Mouse (Mus musculus) frontal cortex, postnatal 10 days (tissue): ENCODE results near the gene Actr6.
"Not testable (repeated sequence)": the region's sequence is repeated elsewhere in the genome, so short reads cannot be mapped to it uniquely, and the experiment has no call there.

Experiments
- DNase-seq, 2 experiments: peaks; one replicate each; pipeline ENCODE4 v3.0.0; 2022; ENCODE audit warnings: low spot score in 2 of 2, mixed read lengths in 1 of 2

The Actr6 gene

GRCm38 (mm10) chr10:89738395-89738794 lies 6.3 kb upstream of the Actr6 start:
- no peak for DNase-seq

GRCm38 (mm10) chr10:89737887-89738286 lies 5.8 kb upstream of the Actr6 start:
- no peak for DNase-seq

DNA sequence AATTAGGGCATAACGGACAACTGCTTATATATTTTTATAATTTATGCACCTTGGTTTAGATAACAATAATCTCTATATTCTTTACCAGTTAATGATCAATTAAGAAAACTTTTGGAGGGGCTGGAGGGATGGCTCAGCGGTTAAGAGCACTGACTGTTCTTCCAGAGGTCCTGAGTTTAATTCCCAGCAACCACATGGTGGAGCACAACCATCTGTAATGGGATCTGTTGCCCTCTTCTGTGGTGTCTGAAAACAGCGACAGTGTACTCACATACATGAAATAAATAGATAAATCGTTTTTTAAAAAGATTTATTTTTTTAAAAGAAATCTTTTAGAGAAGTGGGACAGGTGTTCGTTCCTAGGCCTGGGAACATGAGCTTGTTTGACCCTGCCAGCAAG lies 5.0 kb upstream of the Actr6 start:
- DNase-seq = no peak

GRCm38 (mm10) chr10:89731341-89731740 lies 754 bp downstream of the Actr6 start:
- no peak for DNase-seq

DNA sequence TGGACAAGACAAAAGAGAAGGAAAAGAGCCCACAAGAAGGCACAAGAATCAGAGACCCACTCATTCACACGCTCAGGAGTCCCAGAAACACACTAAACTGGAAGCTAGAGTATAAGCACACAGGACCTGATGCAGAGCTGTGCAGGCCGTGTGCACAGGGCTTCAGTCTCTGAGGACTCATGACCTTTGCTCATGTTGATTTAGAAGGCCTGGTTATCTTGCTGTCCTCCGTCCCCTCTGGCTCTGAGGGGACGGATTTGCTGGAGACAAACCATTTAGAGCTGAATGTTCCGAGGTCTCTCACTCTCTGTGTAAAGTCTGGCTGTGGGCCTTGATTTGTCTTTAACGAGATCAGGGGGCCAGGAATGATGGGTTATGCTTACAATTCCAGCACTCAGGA lies 1.7 kb downstream of the Actr6 start:
- no peak for DNase-seq

DNA sequence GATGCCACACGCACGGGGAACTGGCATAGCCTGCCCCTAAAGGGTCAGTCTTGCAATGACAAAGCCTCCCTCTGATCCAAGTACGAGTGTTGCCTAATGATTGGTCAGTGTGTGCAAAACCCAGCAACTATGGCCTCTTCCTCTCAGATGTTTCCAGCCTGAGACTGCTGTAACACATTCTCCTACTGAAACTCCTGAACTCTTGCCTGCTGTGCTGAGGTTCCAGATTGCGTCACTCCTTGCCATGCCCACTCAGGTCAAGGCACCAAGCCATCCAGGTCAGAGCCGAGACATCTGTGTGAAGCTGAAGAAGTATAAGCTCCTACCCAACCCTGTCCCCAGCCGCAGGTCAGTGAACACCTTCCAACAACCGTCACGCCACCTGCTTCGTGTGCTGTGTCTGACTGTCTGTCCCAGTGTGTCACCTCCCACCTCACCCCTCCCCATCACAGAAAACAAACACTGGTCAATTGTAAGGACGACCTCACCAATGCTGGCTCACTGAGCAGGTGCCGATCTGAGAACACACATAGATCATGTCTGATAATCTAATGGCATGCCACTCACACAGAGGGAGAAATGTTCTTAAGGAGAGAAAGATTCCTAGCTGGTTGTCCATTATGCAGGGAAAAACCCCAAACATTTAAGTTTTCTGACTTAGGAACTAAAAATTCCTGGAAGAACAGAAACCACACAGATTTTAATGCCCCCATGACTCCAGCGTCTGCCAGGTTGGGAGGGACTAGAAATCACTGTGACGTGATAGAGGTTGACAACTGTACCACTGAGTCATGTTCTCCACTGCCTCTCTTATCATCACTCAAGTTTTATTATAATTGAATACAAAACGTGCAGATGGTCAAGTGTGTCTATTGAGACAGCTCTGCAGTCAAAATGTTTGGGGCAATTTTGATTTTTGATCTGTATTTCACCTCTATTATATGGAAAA lies 9.6 kb downstream of the Actr6 start:
- DNase-seq = no peak

DNA sequence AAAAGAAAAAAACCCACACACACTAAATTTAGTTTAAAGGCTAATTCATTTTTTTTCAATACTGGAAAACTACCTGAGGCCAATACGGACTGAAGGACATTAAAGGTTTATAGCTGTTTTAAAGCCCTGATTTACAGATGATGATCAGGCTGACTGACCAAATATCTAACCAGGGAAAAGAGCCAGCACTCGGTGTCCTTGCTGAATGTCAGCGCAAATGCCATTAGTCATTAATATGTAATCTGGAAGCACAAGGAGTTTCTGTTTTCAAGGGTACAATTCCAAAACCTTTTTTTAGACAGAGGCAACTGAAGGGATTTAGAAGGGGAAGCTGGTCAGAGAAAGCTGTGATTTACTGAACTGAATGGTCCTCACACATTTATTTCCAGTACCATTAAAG lies 11.3 kb downstream of the Actr6 start:
- DNase-seq = no peak

GRCm38 (mm10) chr10:89720252-89720651 lies 11.8 kb downstream of the Actr6 start:
- no peak for DNase-seq

- no peak for DNase-seq
Observed at GRCm38 (mm10) chr10:89714910-89715309, 17.2 kb downstream of the Actr6 start.

- no peak for DNase-seq
Observed at GRCm38 (mm10) chr10:89708720-89709119, 23.4 kb downstream of the Actr6 start.

DNA sequence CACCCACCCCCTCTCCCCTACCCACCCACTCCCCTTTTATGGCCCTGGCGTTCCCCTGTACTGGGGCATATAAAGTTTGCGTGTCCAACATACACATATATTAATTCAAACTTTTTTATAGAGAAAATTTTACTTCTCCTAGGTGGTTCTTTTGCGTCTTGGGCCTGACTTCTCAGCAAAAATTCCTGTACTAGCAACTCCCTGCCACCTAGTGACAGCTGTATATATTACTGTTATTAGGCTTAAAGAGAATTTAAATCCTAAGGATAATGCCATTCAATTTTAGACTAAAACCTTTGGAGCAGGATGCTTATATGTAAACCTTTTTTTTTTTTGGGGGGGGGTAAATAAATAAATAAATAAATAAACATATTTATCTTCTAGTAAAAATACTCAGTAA lies 24.7 kb downstream of the Actr6 start:
- DNase-seq = no peak

- DNase-seq = no peak
Observed at GRCm38 (mm10) chr10:89703042-89703441, 29.1 kb downstream of the Actr6 start.

DNA sequence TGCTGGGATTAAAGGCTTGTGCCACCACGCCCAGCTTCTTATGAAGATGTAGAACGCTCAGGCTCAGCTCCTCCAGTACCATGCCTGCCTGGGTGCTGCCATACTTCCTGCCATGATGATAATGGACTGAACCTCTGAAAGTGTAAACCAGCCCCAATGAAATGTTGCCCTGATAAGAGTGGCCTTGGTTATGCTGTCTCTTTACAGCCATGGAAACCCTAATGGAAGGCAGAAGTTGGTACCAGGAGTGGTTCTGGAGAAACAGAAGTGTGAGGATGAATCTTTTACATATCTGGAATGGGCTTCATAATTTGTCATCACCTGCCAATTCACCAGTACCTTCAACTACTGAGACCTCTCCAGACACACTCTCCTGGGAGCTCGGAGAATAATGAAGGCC lies 34.1 kb downstream of the Actr6 start:
- no peak for DNase-seq

DNA sequence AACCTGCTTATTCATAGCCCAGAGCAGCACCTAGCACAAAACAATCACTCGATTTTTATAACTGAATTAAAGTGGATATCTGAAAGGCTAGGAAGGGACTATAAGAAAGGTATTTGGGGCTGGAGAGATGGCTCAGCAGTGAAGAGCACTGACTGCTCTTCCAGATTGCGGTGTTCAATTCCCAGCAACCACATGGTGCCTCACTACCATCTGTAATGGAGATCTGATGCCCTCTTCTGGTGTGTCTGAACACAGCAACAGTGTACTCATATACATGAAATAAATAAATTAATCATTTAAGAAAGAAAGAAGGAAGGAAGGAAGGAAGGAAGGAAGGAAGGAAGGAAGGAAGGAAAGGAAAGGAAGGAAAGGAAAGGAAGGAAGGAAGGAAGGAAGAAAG lies 35.8 kb downstream of the Actr6 start:
- DNase-seq = not testable (repeated sequence)

DNA sequence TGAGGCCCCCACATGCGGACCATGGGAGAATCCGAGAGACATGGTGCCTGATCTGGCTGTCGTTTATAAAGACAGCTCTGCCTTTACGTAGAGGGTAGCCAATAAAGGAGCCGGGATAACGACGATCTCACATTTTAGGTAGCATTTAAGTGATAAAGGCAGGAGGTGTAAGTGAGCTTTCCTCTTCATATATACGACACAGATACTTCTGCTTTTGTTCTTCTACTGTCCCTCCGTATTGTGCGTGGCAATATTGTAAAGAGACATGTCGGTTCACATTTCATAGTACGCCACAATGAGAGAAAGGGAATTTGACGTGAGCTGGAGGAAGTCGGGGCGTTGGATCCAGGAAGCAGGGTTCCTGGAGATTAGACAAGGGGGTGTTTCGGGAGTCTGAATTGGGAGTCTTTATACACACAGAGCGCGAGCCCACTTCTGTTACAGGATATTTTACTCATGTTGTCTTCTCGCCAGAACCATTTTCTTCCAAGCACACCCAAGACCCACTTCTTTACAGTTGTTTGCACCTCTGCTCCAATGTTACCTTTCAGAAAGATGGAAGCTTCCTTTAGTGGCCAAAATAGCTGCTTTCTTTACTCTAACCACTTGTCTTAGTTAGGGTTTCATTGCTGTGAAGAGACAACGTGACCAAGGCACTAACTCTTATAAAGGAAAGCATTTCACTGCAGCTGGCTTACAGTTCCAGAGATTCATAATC lies 36.7 kb downstream of the Actr6 start:
- no peak for DNase-seq

DNA sequence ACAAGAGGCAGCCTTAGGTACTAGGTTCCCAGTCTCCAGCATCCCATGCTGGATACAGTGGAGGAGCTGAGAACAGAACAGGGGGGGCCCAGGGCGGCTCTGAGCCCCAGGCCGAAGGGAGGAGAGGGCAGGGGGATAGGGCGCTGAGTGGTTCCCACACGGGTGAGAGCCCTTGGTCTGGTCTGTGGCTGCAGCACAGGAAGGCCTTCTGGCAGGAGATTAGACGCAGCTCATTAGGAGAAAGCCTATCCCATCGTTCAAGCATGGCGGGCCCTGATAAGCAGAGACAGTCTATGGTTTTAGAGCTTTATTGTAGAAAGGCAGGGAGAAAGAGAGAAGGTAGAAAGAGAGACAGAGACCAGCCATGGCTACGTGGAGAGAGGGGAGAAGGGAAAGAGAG lies 42.1 kb downstream of the Actr6 start:
- DNase-seq = no peak

GRCm38 (mm10) chr10:89687455-89687854 lies 44.6 kb downstream of the Actr6 start:
- DNase-seq = no peak

GRCm38 (mm10) chr10:89686139-89686808 lies 45.8 kb downstream of the Actr6 start, which contains the start of gene Scyl2:
TSS of gene Scyl2 (minus strand) at chr10:89686285.
- peak; percentile 89 to 93 for DNase-seq

- no peak for DNase-seq
Observed at GRCm38 (mm10) chr10:89685391-89686138, 46.5 kb downstream of the Actr6 start.

- no peak for DNase-seq
Observed at GRCm38 (mm10) chr10:89682961-89683360, 49.1 kb downstream of the Actr6 start.

DNA sequence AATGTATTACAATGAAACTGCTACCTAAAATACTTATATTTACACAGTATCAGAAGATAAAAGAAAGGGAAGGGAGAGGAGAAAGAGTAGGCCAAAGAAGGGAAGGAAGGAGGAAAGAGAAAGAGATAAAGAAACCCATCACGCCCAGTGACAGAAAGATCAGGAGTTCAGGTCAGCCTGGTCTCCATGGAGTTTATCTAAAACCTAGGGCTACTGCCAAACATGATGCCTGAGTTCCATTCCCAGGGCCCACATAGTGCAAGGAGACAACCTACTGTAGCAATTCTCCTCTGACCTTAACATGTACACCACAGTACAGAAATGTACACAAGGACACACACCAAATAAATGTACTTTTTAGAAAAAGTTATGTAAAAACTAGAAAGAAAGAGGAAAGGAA lies 49.9 kb downstream of the Actr6 start:
- DNase-seq = no peak

DNA sequence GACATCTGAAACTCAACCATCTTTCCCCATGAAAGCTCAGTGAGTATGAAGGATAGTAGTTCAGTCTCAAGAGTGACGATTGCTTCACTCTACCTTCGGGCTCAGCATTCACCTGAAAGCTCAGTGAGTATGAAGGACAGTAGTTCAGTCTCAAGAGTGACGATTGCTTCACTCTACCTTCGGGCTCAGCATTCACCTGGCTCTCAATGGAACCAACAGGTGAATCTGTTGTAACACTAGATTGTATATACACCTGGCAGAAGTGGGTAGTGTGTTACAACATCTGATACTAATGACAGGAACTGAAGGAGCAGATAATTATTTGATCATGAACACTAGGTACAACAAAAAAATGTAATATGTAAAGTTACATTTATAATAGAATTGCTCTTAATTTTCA lies 50.4 kb downstream of the Actr6 start:
- DNase-seq = no peak
